In genomic region chr10:66918713-66919112, GRCm38 (mm10) we compare ENCODE assay signal across 21 mouse cellular contexts.
A peak's percentile ranks its signal among the peaks of the same experiment; 100 is the strongest.
DNase-seq lines count a peak whose midpoint lies in the region; ATAC-seq and TF ChIP-seq lines count a peak whose summit lies in the region.
"Had no signal": no experiment of that assay in that cellular context is flagged by ENCODE, and none has a peak within 500 bp of the region (broad histone marks: within the 10 kb centered on the region; RNA-seq: fewer than 3 reads in every experiment).

No protein-coding gene starts in this region.

- H3K27ac ChIP-seq in hindbrain, embryonic 10.5 days = peak overlapping the region; percentile 92; the same call in 1 of the 2 replicates
- no peak overlapping the region for H3K27ac ChIP-seq in hindbrain, embryonic 11.5 days (ENCODE audit: low read depth, low read length)
- peak overlapping the region; percentile 94 for H3K27ac ChIP-seq in neural tube, embryonic 13.5 days (replicated peaks)
- H3K27ac ChIP-seq in ES-E14 (ENCODE audit: insufficient read depth, low read depth, low read length, poor library complexity, severe bottlenecking) = peak overlapping the region; percentile 30; the same call in 1 of the 2 replicates
- H3K27ac ChIP-seq: gastrocnemius, adult 2 months had no signal

- H3K36me3 ChIP-seq in hindbrain, embryonic 10.5 days = no peaks in the 10 kb centered on the region
- no peaks in the 10 kb centered on the region for H3K36me3 ChIP-seq in hindbrain, embryonic 11.5 days (ENCODE audit: control insufficient read depth, insufficient read depth, low read length)
- H3K36me3 ChIP-seq in neural tube, embryonic 13.5 days = no peaks in the 10 kb centered on the region
- no peaks in the 10 kb centered on the region for H3K36me3 ChIP-seq in ES-E14 (ENCODE audit: control insufficient read depth, insufficient read depth, low read length, poor library complexity, severe bottlenecking)
- H3K36me3 ChIP-seq: forebrain, embryonic 10.5 days had no signal

- no peak for DNase-seq in hindbrain, embryonic 10.5 days (ENCODE audit: low spot score)
- DNase-seq in hindbrain, embryonic 11.5 days (ENCODE audit: low spot score) = no peak
- DNase-seq in neural tube, embryonic 10.5 days (ENCODE audit: extremely low spot score, low spot score) = no peak
- DNase-seq in ES-E14 (ENCODE audit: low read depth, low spot score) = no peak
- no peak for DNase-seq in left cerebral cortex, adult 8-10 months (ENCODE audit: low spot score in 2 of 2)
- DNase-seq in right cerebral cortex, postnatal 4 days = no peak
- DNase-seq: adrenal gland, postnatal 10 days; adrenal gland, postnatal 36 days; cerebellum, adult 18-20 months; cerebellum, adult 9-10 months; cerebellum, postnatal 14 days; forebrain, postnatal 0 days; gastrocnemius, adult 2 months; gastrocnemius, postnatal 14 days; heart, adult 11 months; kidney, adult 2 months had no signal

- in situ Hi-C loops in ES-E14 (cut with MboI; ENCODE audit: low sequenced_read_pairs in 2 of 2, unreplicated experiment in 2 of 2) = loop anchor here (25.0 kb wide), 1 partner anchor 169 kb away; the partner anchor contains the start of genes Jmjd1c (in 2 of the 2) and Reep3 (in 2 of the 2)

- no peaks in the 10 kb centered on the region for H3K9me3 ChIP-seq in hindbrain, embryonic 10.5 days
- H3K9me3 ChIP-seq in hindbrain, embryonic 11.5 days (ENCODE audit: control insufficient read depth, low read length) = no peaks in the 10 kb centered on the region
- H3K9me3 ChIP-seq in neural tube, embryonic 13.5 days = 0 out of 2 replicates have a peak, but pooled peaks cover 4% of the 10 kb centered on the region
- no peaks in the 10 kb centered on the region for H3K9me3 ChIP-seq in ES-E14 (ENCODE audit: control insufficient read depth, insufficient read depth, low read depth, low read length)
- H3K9me3 ChIP-seq: forebrain, embryonic 10.5 days had no signal

- H3K4me2 ChIP-seq in hindbrain, embryonic 11.5 days (replicated peaks; ENCODE audit: low read depth, low read length) = no peak overlapping the region
- no peak overlapping the region for H3K4me2 ChIP-seq in neural tube, embryonic 13.5 days
- H3K4me2 ChIP-seq: heart, embryonic 11.5 days had no signal

- peaks cover 19% of the 10 kb centered on the region; the same call in 1 of the 2 replicates for H3K27me3 ChIP-seq in hindbrain, embryonic 10.5 days (ENCODE audit: insufficient read depth, poor library complexity, severe bottlenecking)
- no peaks in the 10 kb centered on the region for H3K27me3 ChIP-seq in hindbrain, embryonic 11.5 days (ENCODE audit: control insufficient read depth, insufficient read depth, low read length)
- H3K27me3 ChIP-seq in neural tube, embryonic 13.5 days = no peaks in the 10 kb centered on the region

- 69% methylated on average over 2 of the region's 2 CpGs for WGBS in hindbrain, embryonic 10.5 days
- WGBS in hindbrain, embryonic 11.5 days = 68% methylated on average over 2 of the region's 2 CpGs
- WGBS in neural tube, embryonic 13.5 days = 68% methylated on average over 2 of the region's 2 CpGs

- H3K4me1 ChIP-seq in hindbrain, embryonic 10.5 days (replicated peaks) = peaks cover 54% of the 10 kb centered on the region
- peaks cover 14% of the 10 kb centered on the region for H3K4me1 ChIP-seq in hindbrain, embryonic 11.5 days (replicated peaks; ENCODE audit: control insufficient read depth, insufficient read depth, low read length)
- H3K4me1 ChIP-seq in neural tube, embryonic 13.5 days (replicated peaks) = peaks cover 65% of the 10 kb centered on the region
- peaks cover 13 to 25% of the 10 kb centered on the region in 2 experiments; a peak in 3 of 4 replicates for H3K4me1 ChIP-seq in ES-E14 (ENCODE audit: control insufficient read depth in 2 of 2, insufficient read depth in 2 of 2, low read length in 2 of 2, poor library complexity in 1 of 2)

- H3K4me3 ChIP-seq in hindbrain, embryonic 10.5 days = no peak overlapping the region
- no peak overlapping the region for H3K4me3 ChIP-seq in hindbrain, embryonic 11.5 days (ENCODE audit: low read depth, low read length)
- no peak overlapping the region for H3K4me3 ChIP-seq in neural tube, embryonic 13.5 days
- no peak overlapping the region for H3K4me3 ChIP-seq in ES-E14 (ENCODE audit: insufficient read depth in 1 of 2, low read depth in 1 of 2, low read length in 2 of 2, poor library complexity in 1 of 2, severe bottlenecking in 1 of 2)
- H3K4me3 ChIP-seq: forebrain, embryonic 10.5 days; gastrocnemius, adult 2 months had no signal

- no peak for ATAC-seq in hindbrain, embryonic 11.5 days (ENCODE audit: low FRiP score)
- ATAC-seq in neural tube, embryonic 13.5 days (ENCODE audit: low read depth) = no peak
- ATAC-seq: CD4-positive, CD25-positive, alpha-beta regulatory T cell, adult 4 months; forebrain, postnatal 0 days; intestine, postnatal 0 days had no signal

- no peak overlapping the region for H3K9ac ChIP-seq in hindbrain, embryonic 11.5 days (ENCODE audit: low read depth, low read length)
- no peak overlapping the region for H3K9ac ChIP-seq in neural tube, embryonic 13.5 days
- H3K9ac ChIP-seq in ES-E14 (ENCODE audit: insufficient read depth, low read depth, low read length, poor library complexity, severe bottlenecking) = no peak overlapping the region
- H3K9ac ChIP-seq: forebrain, postnatal 0 days had no signal

TF ChIP-seq in ES-E14, 5 proteins besides CTCF, POLR2A, EP300 and RAD21:
- TF ChIP-seq HCFC1 (IDR thresholded peaks at IDR 0.05; ENCODE audit: borderline replicate concordance, insufficient read depth, low read length) = no peak
- no peak for TF ChIP-seq MAFK (IDR thresholded peaks at IDR 0.05; ENCODE audit: insufficient read depth, low read depth, low read length)
- no peak for TF ChIP-seq CHD2 (IDR thresholded peaks at IDR 0.05; ENCODE audit: low read depth, low read length)
- TF ChIP-seq ZNF384 (IDR thresholded peaks at IDR 0.05; ENCODE audit: low read depth, low read length) = no peak
- TF ChIP-seq ZC3H11A (IDR thresholded peaks at IDR 0.05; ENCODE audit: borderline replicate concordance, low read depth, low read length) = no peak
